Mouse (Mus musculus) kidney, postnatal 4 days (tissue): Measurements from ENCODE around the gene Fosl2.
A peak's percentile ranks its signal among the peaks of the same experiment; 100 is the strongest.

Experiments used
- DNase-seq, 2 experiments: peaks; one replicate each; pipeline ENCODE4 v3.0.0; 2021; ENCODE audit warnings: mixed read lengths in 2 of 2

Gene Fosl2

DNA sequence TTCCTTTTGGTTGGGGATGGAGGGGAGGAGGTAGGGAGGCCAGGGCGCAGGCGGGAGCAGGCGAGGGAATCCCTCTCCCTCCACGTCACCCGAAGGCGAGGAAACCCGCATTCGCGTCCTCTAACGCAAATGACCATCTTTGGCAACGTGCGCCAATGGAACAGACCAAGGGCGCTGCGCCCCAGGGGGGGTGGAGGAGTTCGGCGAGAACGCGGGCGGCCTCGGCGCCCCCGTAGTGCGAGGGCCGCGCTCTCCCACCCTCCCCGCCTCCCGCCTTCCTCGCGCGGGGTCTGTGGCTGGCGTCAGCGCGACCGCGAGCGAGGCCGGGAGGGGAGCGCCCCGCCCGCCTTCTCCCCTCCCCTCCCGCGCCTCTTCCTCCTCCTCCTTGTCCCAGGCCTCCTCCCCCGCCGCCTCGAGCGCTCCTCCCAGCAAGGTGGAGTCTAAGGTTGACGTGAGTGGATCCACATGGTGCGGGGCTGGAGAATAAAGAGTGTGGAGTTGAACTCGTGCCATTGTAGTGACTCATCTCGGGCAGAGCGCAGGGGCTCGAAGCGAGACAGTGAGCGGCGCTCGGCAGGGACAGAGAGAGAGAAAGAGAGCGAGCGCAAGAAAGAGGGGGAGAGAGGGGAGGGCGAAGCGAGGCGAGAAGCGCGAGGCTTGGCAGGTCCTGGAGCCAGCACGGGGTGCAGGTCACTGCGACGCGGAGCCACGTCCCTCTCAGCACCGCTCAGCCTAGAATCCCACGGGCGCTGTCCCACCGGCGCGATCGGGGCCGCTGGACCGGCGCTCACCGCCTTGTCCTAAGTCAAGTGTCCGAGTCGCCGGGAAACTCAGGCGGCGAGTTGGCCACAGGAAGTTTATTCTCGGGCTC lies at the start of gene Fosl2:
TSS of gene Fosl2 (plus strand) at position 466 of the 871 bp plus-strand sequence.
- peak; percentile 94 to 97 for DNase-seq

DNA sequence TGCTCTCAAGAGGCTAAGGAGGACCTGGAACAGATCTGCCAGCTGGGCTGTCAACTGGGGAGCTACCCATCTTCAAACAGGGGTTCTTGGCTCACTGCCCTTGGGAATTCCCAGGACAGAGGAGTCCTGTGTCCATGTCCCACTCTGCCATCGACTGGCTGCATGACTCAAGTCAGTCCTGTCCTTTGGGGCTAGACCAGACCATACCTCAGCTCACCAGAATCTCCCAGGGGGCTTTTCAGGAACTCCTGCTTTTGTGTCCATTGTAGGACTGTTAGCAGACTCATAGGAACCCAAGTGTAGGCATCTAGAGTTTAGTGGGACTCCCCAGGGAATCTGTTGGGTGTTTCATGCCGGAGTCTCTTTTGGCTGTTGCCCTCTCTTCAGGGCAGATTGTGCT lies 49.6 kb upstream of the Fosl2 start:
- DNase-seq, result no peak

DNA sequence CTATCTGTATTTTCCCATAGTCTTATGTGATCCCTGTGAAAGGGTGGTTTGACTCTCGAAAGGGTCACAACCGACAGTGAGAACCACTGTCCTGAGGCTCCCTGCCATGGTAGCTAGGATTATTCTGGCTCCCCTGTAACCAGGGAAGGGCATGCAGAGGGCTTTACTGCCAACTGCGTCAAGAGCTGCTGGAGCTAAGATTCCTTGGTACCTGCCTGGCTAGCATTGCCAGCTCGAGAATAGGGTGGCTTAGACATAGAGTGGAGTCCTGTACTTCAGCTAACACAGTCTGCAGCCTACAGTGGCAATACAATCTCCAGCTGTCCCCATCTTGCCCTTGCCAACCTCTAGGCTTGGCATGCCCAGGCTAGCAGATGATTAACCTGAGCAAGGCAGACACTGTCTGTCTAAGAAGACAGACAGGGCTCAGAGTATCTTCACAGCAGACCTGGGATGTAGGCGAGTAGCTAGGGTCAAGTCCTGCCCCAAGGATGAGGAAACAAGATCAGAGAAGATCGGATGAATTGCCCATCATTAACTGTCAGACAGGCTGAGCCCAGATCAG lies 49.0 kb upstream of the Fosl2 start:
- no peak for DNase-seq

DNA sequence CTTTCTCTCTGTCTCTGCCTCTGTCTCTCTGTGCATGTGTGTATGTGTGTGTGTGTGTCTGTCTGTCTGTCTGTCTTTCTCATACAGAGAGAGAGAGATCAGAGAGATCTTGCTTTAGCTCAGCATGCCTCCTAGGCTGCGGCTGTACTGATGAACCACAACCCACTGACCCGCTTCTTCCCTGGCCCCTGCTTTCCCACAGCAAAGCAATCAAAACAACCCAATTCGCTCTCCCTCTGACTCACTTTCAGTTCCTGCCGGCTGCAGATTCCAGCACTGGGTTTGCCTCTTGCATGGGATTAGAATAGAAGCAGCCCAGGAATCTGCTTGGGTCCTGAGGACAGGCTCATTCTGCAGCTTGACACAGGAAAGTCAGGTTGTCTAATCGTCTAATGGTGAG lies 46.1 kb upstream of the Fosl2 start:
- DNase-seq, result peak in 1 of 2 experiments; percentile 41

DNA sequence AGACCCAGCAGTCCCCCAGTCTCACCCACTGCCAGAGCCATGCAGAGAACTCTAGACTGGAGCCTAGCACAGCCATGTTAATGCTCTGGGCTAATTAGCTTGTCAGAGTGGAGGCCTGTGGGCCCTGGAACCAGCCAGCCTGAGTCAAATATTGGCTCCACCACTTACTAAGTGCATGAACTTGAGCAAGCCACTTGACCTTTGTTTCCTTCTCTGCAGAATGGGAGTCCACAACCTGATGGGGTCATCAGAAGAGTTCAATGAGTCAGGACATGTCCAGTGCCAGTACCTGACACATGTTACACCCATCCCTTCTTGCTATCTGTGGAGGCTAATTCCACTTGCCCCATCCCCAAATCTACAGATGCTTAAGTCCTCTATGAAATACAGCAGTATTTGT lies 43.3 kb upstream of the Fosl2 start:
- no peak for DNase-seq

DNA sequence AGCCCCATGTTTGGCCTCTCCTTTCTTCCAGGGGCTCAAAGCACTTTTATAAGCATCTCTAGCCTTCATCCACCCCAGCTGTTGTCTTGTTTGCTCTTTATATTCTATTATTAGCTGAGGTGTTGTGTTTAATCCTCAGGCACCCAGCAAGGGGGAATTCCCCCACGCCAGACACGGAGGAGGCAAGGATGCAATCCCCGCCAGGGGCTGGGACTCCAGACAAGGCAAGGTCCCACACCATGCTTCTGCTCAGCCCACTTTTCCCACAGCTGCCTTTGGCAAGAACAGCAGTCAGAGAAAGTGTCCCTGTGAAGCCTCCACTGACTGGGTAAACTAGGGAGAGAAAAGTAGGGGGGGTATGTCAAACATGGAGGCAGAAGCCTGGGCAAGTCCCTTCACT lies 36.9 kb upstream of the Fosl2 start:
- no peak for DNase-seq

DNA sequence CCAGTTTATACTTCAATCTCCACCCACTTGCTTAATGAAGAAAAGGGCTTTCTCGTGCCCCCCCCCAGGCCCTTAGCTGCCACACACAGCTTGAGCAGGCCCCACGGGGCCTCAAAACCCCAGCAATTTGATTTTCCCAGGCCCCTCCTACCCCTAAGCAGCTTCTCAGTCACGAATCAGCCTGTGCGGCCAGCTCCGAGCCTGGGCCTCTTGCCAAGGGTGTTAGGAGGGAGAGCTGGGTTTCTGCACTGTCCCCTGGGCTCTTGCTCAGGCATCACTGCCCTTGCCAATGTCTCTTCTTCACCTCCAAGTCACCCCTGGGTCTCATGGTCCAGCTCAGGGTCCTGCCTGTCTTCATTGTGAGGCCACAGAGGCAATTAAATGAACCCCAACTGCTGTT lies 33.1 kb upstream of the Fosl2 start:
- DNase-seq, result peak; percentile 75 to 79

DNA sequence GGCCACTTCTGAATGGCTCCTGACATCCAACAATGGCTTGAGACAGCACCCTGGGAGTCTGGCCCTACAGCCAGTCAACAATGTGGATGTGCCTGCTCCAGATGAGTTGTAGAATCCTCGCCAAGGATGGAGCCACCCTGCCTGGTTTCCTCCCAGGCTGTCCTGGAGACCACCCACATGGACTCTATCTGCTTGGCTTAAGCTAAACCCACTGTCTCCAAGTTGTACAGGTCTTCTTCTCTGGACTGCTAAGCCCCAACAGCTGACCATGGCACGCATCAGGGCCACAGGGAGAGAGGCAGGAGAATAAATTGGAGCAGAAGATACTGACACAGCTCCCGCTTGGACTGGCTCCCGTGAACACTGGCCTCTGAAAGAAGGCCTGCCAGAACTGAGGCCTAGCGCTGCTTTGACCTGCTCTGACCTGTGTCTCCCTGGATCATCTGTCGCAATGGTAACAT lies 32.6 kb upstream of the Fosl2 start:
- DNase-seq, result peak in 1 of 2 experiments; percentile 22

DNA sequence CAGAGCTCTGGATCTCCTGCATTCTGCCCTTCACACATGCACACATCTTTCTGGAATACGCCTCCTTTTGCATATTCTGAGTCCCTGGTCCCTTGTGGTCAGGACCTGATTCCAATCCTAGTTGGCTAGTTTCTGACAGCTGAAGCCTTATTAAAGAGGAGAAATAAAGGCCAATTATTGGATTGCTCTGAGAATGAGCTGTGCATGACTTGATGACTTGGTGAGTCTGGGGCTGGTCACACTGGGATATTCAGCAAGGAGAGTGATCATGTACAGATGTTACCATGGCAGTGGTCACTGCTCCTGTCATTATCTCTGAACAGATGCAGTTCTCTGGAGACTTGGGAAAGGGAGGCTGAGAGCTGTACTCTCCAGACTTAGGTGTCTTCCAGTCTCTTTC lies 32.1 kb upstream of the Fosl2 start:
- no peak for DNase-seq

DNA sequence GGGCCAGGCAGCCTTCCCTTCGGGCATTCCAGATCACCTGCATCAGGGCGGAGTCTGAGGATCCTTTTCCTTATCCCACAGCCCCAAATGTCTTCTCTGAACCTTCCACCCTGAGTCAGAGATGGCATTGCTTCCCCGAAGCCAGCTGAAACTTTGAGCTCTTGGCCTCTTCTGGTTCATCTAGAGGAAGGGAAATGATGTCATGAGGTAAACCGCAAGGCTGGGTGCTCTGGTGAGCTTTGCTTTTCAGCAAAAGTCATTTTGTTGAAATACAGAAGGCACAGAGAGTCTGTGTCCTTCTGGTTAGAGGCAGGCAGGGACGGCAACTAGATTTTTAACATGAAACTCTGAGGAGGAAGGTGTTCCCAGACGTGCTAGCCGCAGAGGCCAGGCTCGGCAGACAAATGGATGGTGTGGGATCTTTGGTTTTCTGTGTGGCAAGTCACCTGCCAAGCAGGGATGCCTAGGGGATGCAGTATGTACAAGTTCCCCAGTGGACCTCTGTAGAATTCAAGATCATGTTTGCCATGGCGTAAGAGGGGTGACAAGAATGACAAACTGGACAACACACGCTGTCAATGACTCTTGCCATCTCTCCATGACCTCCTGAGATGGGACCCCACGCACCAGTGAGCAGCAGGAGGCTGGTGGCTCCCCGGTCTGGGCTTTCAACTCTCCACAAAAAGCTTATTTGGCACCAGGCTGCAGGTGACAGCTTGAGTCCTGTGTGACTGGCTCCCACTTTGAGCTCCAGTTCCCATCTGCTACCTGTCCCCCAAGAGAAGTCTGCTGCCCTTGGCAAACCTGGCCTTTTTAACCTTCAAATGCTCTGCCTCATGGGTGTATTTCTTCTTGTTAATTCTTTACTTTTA lies 31.2 kb upstream of the Fosl2 start:
- DNase-seq, result no peak

DNA sequence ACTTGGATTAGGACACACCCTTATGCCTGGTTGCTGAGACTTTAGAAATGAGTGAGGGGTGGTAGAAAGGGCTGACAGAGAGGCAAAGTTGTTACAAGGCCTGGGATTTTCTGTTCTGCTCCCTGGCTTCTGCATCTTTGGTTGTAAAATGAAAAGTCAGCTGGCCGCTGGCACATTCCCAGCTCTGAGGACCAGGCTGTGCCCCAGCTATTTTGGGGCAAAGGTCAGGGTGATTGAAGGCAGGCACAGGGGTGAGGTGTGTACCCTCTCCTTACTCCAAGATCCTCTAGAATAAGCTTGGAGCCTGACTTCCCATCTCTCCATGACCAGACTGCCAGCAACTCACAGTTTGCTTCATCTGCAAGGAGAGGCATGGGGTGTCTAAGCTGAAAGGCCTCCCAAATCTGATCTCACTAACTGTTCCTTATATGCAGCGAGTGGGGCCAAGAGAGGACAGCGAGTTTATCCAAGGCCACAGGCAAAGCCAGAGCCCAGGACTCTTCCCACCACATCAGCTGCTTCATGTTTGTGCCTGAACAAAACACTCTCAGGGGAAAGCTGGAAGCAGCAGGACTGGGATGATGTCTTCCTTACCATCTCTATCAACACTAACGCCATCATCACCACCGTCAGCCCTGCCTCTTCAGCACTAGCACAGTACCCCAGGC lies 29.0 kb upstream of the Fosl2 start:
- DNase-seq, result no peak

DNA sequence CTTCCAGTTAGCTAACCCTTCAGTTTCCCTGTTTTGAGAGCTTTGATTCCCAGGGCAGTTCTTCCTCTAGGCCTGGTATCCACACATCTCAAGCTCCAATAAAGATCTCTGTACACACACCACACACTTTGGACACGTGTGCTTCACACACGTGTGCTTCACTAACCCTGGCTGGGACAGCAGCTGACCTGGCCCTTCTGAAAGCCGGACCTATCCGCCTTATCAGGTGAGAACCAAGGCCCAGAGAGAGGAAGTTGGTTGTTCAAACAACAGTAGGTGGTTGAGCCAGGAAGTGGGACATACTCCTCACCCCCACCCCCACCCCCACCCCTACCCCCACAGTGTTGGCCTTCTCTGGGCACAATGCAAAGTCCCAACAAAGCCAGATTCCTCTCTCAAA lies 24.9 kb upstream of the Fosl2 start:
- DNase-seq, result no peak

DNA sequence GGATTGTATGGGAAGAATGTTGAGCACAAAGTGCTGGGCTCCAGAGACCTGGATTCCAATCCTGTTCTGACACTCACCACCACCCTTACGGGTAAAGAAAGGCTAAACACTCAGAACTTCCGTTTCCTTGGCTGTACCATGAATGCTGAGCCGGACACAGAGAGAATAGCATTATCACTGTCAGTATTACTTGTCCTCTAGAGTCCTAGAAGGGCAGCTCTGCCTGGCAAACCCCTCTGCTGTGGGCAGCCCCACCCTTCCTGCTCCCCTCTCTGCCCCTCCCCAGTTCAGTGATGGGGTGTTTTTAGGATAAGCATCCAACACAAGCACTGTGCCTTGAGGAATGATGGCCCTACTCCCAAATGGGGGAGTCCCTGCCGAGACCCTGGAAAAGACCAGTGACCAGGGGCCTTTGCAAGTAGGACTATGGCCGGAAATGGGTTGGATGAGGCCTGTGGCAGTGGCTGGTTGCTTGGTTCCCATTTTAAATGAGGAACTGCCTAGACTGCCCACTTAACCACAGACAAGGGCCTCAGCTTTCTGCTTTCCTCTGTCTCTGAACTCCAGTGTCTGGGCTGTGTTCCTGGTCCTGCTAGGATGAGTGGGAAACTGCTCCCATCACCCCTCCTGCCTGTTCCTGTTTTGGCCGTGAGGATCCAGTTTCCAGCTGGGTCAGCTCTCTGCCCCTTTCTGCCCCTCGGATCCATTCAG lies 23.2 kb upstream of the Fosl2 start:
- no peak for DNase-seq

DNA sequence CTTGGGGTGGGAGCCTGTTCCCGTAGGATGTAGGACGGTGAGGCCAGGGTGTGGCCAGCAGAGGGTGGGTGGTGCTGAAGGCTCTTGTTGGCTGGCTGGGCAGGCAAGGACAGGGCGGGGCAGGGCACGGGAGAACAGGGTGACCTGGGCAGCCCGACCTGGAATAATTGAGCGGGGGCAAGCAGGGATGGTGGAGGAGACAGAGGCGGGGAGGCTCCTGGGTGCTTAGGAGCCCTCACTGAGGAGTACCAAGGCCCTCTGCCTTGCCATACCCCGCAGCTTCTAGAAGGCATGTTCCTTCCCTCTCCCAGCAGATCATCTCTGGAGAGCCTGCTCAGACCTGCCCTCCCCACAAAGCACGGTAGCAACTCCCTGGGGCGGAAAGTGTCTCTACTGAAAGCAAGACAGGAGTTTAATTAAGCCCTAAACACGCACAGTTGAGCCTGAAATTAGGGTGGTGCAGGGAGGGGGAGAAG lies 14.7 kb upstream of the Fosl2 start:
- DNase-seq, result peak in 1 of 2 experiments; percentile 55

DNA sequence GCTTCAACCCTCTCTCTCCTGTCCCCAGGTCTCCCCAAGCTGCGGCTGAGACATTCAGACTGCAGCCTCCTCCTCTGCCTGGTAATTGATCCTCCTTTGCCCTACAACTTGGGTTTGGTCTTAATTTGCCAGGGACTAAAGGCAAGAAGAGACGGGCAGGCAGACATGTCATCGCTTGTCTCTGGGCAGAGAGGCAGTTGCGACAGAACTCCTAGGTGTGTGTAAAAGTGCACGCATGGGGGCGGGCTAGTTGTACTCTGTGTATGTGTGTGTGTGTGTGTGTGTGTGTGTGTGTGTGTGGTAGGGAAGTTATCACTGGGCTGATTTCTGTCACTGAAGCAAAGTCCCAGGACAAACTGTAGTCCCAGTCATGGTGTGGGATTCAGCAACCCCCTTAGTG lies 13.7 kb upstream of the Fosl2 start:
- no peak for DNase-seq

DNA sequence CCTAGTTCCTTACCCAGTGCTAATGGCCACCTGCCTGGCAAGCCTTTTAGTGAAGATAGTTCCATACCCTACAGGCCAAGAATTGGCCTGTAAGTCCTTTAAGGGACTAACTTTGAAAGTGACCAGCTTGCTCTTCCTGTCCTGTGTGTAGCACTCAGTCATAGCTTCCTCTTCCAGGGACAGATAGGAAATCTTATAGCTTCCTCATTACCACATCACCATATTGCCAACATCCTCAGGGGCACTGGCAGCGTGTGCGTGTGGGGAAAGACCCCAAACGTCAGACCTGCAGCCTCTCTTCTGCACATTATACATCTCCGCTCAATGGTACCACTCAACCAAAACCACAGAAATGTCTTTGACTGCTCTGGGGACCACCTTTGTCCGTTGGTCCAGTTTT lies 13.2 kb upstream of the Fosl2 start:
- no peak for DNase-seq

DNA sequence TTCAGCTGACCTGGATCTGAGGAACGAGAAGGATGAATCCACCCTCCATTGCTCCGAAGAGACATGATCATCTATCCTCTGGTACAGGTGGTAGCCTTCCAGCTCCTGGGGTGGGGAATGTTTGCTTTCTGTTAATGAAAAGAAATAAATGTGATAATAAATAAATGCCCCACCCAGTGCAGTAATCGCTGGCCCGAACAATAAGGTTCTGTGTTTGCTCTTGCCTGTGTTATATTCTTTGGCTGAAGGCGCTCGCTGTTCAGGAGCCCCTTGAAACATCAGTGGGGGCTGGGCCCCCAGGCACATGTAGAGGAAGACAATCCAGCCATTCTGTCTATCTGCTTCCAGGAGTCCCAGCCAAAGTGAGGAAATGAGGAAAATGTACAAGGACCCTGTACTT lies 10.6 kb upstream of the Fosl2 start:
- no peak for DNase-seq

DNA sequence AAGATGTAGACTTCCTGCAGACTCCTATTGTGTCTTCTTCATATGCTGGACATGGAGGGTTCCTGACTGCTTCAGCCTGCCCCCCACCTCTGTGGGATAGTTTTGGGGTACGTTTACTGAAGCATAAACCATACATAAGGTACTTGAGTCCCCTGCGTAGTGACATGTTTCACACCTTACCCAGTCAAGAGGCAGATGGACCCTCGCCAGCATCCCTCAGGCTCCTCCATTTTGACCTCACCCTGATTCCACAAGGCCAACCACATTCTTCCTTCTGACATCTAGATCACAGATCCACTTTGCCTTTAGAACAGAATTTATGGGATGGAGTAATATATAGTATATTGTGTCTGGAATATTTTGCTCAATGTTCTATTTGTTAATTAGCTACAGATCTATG lies 8.4 kb upstream of the Fosl2 start:
- DNase-seq, result no peak

DNA sequence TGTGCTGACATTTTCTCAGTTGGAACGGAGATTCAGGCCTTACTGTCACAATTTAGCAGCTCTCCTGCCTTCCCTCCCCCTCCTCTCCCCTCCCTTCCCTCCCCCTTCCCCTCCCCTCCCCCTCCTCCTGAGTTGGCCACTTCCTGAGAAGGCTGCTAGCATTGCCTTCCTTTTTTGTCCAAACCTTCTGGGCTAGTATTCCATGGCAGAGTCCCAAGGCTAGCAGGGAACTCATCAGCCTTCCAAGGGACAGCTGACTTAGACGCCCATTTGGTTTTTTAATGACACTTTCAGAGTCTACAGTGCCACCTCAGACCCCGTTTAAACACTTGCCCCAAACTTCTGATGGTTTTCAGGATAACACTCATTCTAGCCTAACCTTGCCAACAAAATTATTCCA lies 7.7 kb upstream of the Fosl2 start:
- DNase-seq, result no peak

DNA sequence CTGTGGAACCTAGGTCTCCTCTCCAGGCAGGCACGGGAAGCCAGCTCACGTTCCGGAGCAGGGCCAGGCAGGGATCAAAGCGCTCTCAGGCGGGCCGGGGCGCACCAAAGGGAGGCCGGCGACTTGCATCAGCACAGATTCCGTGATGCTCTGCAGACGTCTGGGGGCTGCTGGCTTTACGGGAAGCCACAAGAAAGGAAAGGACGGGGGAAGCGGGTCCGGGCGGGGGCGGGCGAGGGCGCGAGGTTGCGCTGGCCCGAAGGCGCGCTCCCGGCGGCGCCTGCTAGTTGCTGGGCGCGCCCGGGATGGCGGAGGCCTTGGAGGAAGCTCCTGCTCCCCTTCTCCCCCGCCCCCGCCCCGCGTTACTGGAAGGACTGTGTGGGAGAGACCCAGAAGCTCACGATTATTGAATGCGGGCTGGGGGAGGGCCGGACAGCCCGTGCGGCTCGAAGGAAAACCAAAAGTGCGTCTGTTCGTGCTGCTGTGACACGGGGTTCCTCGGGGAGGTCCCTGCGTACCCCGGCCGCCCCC lies 2.6 kb upstream of the Fosl2 start:
- DNase-seq, result peak; percentile 77 to 88

DNA sequence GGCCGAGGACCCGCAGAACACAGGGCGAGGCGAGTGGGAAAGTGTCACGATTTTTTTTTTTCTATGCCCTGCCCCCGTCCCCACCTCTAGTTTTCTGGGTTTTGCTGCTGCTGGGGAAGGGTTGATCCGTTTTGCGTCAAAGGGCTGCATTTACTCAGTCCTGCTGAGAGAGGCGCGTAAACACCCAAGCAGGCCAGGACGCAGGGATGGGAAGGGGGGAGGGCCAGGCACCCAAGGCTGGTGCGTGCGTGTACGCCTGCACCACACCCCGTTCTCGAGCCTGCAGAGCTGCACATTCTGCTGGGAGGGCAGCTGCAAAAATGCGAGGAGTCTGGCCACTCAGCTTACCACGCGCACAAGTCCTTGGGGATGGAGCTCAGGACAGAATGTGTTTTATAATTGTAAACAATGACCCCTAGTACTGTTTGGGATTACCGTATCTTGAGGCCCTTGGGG lies 2.0 kb upstream of the Fosl2 start:
- peak; percentile 77 to 86 for DNase-seq
